Mouse (Mus musculus): ENCODE results near the gene Usp39.

Usp39 gene

DNA sequence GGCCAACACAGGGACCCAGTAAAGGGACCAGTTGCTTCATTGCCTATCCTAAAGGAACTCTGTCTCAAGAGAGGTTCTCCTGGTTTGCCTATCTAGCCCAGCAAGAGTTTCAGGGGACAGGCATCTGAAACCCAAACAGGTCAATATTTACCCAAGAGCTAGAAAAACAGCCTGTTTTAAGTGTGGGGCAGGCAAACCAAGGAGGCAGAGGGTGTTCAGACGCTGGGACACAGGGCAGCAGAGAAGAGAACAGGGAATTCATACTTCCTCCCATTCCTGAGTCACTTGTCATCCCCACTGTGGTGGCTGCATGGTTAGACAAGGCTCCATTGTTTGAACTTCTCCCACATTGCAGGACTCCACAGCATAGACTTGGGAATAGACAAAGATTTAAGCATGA is 26.6 kb upstream of the Usp39 start:
- in situ Hi-C loops (cut with MboI) = no loop called here

DNA sequence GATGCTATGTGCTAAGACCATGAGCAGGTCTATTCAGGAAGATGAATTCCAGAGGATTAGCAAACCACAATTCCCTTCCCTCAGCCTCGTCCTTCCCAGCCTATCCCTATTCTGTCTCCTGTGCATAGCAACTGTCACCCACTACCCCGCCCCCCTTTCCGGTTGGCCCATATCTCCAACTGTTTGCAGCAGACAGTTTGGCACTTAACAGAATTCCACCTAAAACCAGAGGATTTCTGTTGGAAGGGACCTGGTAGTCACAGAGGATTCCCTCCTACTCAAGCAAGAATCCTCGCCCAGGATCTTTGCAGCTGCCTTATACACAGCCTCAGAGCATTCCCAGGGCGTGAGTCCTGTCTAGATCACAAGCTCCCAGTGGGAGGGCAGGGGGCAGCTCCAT is 26.2 kb upstream of the Usp39 start:
- in situ Hi-C loops (cut with MboI) = no loop called here

DNA sequence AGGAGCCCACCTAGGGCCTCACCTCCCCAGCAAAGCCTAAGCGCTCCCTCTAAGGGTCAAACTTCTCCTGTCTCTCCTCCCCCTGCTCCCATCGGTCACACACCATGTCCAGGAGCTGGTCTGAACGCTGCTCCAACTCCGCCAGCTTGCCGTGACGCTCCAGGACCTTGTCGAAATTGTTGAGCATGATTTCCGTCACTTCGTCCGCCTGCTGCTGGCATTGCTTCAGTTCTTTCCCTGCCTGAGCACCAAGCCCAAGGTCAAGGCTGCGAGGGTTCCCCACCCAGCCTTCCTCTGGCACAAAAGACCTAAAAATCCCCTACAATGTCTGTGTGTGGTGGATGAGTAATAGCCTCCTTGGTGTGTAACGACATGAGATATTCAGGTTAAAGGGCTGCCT is 25.1 kb upstream of the Usp39 start:
- in situ Hi-C loops (cut with MboI) = no loop called here

DNA sequence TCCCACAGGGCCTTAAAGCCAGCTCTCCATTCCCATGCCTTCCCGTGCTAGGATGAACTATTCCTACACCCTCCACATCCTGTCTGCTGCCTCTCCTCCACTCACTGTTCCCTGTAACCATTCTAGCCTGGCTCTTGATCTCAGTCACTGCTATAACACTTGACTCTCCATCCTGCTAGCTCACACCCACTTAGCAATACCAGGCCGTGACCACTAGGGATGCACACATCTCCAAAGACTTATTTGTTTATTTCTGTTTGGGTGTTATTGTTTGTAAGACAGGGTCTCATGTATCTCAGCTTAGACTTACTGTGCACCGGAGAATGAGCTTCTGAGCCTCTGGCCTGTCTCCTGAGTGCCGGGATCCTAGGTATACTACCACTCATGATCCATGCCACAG is 24.6 kb upstream of the Usp39 start:
- in situ Hi-C loops (cut with MboI) = no loop called here

DNA sequence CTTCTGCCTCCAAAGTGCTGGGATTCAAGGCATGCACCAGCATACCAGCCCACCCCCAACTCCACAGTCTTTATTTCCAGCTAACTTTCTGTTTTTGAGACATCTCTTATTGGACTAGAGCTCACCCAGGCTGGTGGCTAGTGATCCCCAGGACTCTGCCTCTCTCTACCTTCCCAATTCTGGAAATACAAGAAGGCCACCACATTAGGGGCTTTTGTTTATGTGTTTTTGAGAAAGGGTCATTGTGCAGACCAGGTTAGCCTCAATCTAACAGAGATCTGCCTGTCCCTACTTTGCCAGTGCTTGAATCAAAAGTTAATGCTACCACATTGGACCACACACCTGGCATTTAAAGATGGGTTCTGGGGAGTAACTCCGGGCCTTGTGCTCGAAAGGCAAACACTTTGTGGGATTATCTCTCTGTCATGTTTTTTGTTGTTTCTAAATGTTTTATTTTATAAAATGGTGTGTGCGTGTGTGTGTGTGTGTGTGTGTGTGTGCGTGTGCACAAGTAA is 22.5 kb upstream of the Usp39 start:
- in situ Hi-C loops (cut with MboI) = no loop called here

DNA sequence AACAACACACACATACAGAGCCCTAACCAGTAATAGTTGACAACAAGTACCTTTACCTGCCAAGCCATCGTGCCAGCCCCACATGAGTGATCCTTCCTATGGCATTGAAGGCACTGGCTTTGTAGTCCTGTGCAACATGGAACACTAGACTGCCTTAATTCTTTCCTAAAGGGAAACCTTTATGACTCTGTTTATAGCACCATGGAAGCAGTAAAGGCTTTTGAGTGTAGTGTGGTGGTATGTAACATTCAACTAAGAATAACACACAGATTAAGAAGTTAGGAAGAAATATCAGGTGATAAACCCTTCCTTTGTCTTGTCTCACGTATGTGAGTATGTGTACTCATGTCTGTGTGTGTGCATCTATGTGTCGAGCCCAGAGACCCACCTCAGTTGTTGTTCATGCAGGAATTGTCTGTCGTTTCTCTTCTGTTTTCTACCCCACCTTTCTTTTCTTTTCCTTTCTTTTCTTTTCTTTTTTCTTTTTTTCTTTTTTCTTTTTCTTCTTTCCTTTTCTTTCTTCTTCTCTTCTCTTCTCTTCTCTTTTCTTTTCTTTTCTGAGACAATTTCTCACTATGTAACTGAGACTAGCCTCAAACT is 22.0 kb upstream of the Usp39 start, which contains the start of gene Rnf181:
Rnf181 (minus strand) TSS at position 113 of the 600 bp plus-strand sequence.
- in situ Hi-C loops (cut with MboI) = no loop called here

DNA sequence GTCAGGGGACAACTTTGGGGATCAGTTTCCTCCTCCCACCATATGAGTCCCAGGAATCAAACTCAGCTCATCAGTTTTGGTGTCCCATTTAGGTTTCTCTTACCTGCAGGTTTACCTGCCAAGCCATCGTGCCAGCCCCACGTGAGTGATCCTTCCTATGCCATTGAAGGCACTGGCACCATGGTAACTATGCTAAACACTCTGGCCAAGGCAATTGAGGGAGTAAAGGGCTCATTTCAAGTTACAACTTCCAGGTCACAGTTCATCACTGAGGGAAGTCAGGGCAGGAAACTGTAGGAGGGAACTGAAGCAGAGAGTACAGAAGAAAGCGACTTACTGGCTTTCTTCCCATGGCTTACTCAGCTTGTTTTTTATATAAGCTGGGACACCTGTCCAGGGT is 21.3 kb upstream of the Usp39 start:
- in situ Hi-C loops (cut with MboI) = no loop called here

DNA sequence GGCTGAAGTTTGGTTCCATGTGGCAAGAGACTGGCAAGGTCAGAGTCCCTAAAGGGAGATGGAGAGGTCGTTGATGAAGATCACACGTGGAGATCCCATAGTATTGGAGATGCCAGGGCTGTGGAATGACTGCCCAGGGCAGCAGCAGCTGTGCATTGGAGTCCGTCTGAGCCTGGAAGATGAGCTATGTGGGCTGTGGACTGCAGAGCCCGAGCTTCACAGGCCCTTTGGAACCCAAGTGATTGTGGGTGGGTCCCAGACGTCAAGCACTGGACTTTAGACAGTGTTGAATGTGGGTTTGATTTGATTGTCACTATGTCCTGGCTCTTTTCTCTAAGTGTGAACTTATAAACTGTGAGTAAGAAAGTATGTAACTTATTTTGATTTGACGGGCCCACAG is 20.0 kb upstream of the Usp39 start:
- in situ Hi-C loops (cut with MboI) = no loop called here

DNA sequence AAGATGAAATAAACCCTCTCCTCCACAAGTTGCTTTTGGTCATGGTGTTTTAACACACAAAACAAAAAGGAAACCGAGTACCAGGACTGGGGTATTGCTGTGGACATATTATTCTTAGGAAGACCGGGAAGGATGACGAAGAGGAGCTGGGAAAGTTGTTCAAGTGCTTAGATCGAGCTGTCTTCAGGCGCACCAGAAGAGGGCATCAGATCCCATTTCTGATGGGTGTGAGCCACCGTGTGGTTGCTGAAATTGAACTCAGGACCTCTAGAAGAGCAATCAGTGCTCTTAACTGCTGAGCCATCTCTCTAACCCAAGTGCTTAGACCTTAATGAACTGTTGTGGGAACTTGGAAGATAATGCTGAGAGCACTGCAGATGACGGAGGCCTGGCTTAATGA is 19.0 kb upstream of the Usp39 start:
- in situ Hi-C loops (cut with MboI) = no loop called here

DNA sequence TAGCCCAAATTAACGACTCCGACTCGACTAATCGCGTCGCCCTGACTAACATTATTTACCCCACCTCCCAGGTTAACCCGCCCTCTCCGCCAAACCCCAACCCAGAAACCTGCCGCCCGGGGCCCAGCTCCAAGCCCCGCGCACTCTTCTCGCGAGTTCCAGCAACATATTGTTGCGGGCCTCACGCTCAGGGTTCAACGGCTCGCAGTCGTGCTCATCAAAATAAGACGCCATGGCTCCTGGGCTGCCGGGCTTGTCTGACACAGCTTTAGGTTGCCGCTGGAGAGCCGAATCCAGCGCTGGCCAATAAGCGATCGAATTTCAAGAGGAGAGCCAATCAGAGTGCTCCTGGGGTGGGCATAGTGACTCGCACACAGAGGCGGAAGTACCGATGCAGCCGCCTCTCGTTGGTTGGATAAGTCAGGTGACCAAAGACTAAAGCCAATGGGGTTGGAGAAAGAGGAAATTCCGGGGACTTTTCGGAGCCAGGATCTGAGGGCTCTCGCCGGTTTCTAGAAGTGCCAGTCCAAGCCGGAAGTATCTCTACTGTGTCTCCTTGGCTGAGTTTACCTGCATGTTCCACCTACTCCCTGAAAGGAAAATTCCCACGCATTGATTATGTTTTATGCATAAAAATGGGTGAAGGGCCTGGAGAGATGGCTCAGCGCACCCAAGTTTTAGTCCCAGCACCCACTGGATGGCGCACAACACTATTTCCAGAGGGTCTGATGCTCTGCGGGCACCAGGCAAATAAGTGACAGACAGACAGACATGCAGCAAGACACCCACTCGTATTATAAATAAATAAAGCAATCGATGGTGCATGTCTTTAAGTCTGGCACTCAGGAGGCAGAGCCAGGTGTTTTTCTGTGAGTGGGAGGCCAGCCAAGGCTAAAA is 17.4 kb upstream of the Usp39 start:
- in situ Hi-C loops (cut with MboI) = no loop called here

DNA sequence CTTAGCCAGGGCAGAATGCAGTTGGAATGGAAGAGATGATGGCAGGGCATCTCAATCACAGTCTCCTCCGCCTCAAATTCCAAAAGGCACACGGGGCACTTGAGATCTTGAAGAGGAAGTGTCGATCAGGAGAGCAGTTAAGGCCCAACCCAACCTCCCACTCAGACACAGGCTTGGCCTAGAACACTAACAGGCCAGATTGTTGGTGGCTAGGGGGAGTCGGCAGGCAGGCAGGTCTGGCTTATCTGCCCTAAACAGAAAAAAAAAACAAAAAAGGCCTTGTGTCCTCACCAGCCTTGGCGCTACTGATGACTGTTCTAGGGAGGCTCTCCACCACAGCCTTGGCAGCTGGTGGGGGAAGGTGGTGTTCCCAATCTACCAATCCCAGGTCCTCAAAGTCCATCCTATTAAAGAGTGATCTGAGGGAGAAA is 16.2 kb upstream of the Usp39 start:
- in situ Hi-C loops (cut with MboI) = no loop called here

DNA sequence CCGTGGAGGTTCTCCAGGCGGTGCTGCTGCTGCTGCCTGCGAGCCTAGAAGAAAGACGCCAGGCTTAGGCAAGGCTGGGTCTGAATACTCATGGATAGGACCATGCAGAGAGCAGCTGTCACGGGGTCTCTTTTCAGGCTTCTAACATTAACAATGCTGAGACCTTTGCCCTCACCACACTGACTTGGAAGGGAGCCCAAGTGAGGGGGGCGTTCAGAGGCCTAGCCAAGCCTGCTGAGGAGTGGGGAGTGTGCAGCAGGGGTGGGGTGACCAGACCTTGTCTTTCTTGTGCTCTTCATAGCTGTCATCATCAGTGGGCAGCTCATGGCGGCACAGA is 15.6 kb upstream of the Usp39 start:
- in situ Hi-C loops (cut with MboI) = no loop called here

DNA sequence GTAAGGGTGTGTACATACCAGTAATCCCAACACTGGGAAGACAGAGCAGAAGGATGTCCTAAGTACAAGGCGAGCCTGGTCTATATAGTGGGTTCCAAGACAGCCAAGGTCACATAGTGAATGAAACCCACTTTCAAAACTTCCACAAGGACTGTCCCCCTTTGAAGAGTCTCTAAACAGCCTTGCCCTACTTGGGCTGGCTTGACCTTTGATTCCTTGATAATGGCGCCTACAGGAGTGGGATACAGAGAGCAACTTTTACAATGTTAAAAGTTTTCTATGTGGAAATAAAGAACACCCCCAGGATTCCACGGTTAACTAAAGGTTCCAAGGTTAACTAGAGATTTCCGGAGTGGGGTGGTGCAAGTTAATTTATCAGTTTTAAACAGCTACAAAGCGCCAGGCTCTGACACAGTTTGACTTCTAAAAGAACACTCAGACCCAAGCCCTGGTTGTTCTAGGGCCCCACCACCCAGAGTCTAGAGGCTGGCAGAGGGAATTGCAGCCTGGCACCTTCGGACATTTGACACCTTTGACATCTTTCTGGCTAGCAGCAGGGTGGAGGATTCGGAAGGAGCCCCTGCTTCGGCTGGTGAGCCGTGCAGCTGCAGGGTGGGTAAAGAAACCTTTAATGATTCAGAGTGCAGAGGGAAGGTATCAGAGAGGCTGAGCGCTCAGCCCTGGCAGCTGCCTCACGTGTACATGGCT is 15.1 kb upstream of the Usp39 start:
- in situ Hi-C loops (cut with MboI) = no loop called here

DNA sequence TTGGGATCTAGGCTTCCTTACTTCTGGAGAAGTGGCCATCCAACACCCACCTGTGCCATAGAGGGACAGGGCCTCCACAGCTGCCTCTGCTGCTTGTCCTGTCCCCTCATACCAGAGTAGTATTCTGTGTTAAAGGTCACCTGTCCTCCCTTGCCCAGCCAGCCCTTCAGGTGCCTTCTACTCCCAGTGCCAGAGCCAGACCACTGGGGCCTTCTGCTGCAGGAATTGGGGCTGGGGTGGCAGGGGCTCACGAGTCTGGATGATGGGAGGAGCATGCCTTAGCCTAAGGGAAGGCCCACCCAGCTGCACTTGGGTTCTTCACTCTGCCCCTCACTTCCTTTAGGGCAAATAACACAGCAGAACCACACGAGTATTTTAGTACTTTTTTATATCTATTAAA is 14.4 kb upstream of the Usp39 start:
- in situ Hi-C loops (cut with MboI) = no loop called here

DNA sequence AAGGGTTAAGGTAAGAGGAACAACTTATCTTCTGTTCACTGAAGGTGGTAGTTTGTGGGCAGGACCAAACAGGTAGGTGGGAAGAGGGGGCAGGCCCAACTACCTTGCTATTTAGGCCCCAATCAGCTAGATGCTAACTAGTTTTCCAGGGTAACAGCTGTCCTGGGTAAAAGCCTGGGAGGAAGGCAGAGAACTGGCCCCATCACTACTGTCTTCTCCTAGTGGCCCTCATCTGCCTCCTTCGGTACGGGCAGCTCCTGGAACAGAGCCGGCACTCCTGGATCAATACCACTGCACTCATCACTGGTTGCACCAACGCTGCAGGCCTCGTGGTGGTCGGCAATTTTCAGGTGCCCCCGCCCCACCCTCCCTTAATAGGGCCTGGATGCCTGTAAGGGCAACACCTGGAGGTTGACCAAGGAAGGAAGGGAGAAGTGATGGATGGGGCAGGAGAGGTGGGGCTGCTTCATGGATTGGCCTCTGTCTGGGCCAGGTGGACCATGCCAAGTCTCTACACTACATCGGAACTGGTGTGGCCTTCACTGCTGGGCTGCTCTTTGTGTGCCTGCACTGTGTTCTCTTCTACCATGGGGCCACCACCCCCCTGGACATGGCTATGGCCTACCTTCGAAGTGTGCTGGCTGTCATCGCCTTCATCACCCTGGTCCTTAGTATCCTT is 13.2 kb upstream of the Usp39 start:
- in situ Hi-C loops (cut with MboI) = no loop called here

DNA sequence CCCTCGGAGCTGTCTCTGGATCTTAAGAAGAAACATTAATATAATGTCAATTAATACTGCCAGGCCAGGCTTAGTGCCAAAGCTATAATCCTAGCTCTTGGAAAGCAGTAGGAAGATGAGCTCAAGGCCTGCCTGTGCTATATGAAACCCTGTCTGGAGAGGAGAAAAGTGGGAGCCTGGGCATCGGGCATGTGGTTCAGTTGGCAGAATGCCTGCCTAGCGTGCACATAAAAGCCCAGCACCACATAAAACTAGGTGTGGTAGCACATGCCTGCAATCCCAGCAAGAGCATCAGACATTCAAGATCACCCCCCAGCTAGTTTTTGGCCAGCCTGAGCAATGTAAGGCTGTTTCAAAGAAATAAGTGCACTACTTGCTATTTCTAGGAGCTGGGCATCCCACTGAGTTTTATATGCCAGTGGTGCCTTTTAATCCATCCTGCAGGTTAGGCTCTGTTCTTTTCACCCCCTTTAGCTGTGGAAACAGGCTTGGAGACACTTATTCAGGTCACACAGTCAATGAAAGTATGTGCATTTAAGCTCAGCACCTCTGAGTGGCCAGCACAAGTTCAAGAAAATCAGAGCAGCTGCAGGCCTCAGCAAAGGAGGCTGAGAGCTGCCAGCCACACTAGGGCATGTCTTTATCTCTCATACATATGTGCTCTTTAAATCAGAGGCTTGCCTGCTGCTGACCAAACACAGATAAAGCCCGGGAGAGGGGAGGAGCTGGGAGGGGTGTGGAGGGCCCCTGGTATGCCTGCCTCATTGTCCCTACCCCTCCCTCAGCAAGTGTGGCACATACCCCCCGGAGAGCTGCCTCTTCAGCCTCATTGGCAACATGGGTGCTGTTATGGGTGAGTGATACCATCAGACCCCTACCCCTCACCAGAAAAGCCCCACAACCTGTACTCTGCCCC is 12.4 kb upstream of the Usp39 start:
- in situ Hi-C loops (cut with MboI) = no loop called here

DNA sequence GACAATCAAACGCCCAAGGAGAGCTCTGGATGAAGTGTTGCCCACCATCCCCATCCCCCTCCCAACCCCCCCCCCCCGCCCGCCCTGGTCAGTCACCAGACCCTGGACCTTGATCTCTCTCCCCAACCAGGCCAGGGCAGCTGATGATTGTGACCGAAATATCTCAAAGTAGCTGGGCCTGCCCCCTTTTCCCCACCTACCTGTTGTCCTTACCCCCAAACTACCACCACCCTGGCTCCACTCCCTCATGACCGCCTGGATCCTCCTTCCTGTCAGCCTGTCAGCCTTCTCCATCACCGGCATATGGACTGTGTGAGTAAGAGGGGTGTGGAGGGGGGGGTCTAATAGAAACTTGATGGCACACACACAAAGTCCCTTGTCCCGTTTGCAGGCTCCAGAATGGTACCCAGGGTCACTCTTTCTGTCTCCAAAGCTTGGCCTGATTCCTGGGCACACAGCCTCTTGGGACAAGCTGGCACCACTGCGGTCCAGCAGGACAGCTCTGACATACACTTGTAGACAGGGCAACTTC is 11.1 kb upstream of the Usp39 start:
- in situ Hi-C loops (cut with MboI) = no loop called here

DNA sequence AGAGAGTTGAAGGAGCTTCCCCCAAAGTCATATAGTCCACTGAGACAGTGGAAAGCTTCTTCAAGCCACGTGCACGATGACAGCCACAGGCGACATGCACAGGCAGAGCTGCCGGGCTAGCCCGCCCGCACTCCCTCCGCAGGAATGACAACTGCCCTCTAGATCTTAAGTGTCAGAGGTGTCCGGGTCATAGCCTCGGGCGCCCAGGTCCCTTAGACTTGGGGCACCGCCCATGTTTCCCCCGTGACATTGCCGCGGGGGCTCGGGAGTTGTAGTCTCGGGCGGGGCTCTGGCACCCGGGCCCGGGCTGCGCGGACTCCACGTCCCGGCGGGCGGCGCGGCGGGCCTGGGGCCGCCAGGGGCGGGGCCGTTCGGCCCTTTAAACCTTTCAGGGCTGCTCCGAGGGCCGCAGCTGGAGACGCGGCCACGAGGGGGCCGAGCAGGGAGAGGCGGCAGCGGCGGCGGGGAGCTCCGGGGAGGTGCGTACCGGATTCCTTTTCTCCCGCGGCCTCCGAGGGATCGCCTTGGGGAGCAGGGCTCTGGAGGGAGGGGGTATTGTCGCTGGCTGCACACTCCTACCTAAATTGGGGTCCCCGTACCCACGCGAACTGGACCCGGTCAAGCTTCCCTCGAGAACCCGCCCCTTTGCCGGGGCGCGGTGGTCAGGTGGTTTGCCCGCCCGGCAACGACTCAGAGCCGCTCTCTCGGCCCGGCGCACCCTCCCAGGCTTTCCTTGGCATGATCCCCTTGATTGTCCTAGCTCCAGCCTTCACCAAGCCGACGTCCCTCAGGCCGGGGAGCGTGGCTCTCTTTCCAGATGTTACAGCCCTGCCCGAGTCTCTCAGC is 10.3 kb upstream of the Usp39 start, which contains the start of gene Tmem150a:
Tmem150a (plus strand) TSS at position 382 of the 846 bp plus-strand sequence.
- in situ Hi-C loops (cut with MboI) = no loop called here

DNA sequence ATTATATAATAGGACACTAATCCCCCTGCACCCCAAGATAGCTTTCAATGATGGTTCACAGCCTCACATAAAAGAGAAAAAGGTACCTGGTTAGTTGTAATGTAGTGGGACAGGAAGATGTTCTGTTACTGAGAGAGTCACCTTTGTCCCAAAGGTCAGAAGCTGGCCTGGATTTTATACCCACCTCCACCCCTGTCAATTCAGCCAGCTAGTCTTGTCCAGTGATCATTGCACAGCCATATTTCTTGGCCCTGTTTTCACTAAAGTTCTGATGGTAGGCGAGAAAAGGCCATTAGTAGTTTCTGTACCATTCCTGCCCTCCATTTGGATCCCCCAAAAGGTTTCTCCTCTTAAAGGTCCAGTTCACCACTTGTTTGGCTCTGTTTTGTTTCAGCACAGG is 9.0 kb upstream of the Usp39 start:
- in situ Hi-C loops (cut with MboI) = no loop called here

Measured in mature B cell (primary cell).